ENCODE assay signal across 9 mouse cellular contexts in genomic region chr15:84891658-84892057, GRCm38 (mm10). TPM values are rescaled to one million over a fixed set of nuclear protein-coding genes. Genes with fewer than 3 reads are reported as not detected.
DNase-seq lines count a peak whose midpoint lies in the region; ATAC-seq and TF ChIP-seq lines count a peak whose summit lies in the region.
"Had no signal": no experiment of that assay in that cellular context is flagged by ENCODE, and none has a peak within 500 bp of the region (broad histone marks: within the 10 kb centered on the region; RNA-seq: fewer than 3 reads in every experiment).

No protein-coding gene starts in this region.

- TF ChIP-seq CTCF in midbrain, postnatal 0 days (IDR thresholded peaks at IDR 0.05) = peak; percentile 93

- peak overlapping the region; percentile 45; the same call in 1 of the 2 replicates for H3K27ac ChIP-seq in hindbrain, embryonic 10.5 days
- no peak overlapping the region for H3K27ac ChIP-seq in hindbrain, embryonic 12.5 days
- H3K27ac ChIP-seq in hindbrain, embryonic 16.5 days (ENCODE audit: low read depth, low read length) = no peak overlapping the region
- no peak overlapping the region for H3K27ac ChIP-seq in midbrain, postnatal 0 days (ENCODE audit: low read depth, low read length)
- H3K27ac ChIP-seq: embryonic facial prominence, embryonic 13.5 days had no signal

- H3K4me1 ChIP-seq in hindbrain, embryonic 10.5 days (replicated peaks) = peaks cover 15% of the 10 kb centered on the region
- 0 out of 2 replicates have a peak, but pooled peaks cover 3% of the 10 kb centered on the region for H3K4me1 ChIP-seq in hindbrain, embryonic 12.5 days
- no peaks in the 10 kb centered on the region for H3K4me1 ChIP-seq in hindbrain, embryonic 16.5 days (ENCODE audit: control insufficient read depth, insufficient read depth, low read depth, low read length)
- H3K4me1 ChIP-seq in midbrain, postnatal 0 days (ENCODE audit: insufficient read depth, low read length) = no peaks in the 10 kb centered on the region
- H3K4me1 ChIP-seq: embryonic facial prominence, embryonic 13.5 days had no signal

- peak; percentile 75 for DNase-seq in hindbrain, embryonic 10.5 days (ENCODE audit: low spot score)
- DNase-seq in brain, adult 2 months (ENCODE audit: low read depth, low spot score) = peak; percentile 88
- DNase-seq in left cerebral cortex, postnatal 14 days (ENCODE audit: low spot score in 2 of 2) = peak; percentile 74 to 80
- peak; percentile 87 for DNase-seq in midbrain, postnatal 0 days (ENCODE audit: low spot score)
- DNase-seq in spleen, postnatal 36 days (ENCODE audit: low spot score in 2 of 2) = peak; percentile 16 to 33

- H3K9ac ChIP-seq in hindbrain, embryonic 12.5 days = no peak overlapping the region
- no peak overlapping the region for H3K9ac ChIP-seq in hindbrain, embryonic 16.5 days (ENCODE audit: low read depth, low read length)
- no peak overlapping the region for H3K9ac ChIP-seq in midbrain, postnatal 0 days (replicated peaks; ENCODE audit: low read length, poor library complexity, severe bottlenecking)
- H3K9ac ChIP-seq: embryonic facial prominence, embryonic 13.5 days had no signal

- ATAC-seq in hindbrain, embryonic 12.5 days (ENCODE audit: low FRiP score) = no peak
- ATAC-seq in erythroid progenitor cell, adult 5-6 weeks (replicated peaks; ENCODE audit: low FRiP score, poor library complexity, severe bottlenecking) = peak; percentile 54; the same call in 1 of the 2 replicates
- ATAC-seq in hindbrain, embryonic 16.5 days = peak; percentile 72; the same call in 1 of the 2 replicates
- no peak for ATAC-seq in midbrain, postnatal 0 days (ENCODE audit: low FRiP score)

- H3K9me3 ChIP-seq in hindbrain, embryonic 10.5 days = peaks cover 6% of the 10 kb centered on the region; the same call in 1 of the 2 replicates
- H3K9me3 ChIP-seq in hindbrain, embryonic 12.5 days (replicated peaks) = no peaks in the 10 kb centered on the region
- no peaks in the 10 kb centered on the region for H3K9me3 ChIP-seq in hindbrain, embryonic 16.5 days (ENCODE audit: control insufficient read depth, low read length)
- H3K9me3 ChIP-seq in midbrain, postnatal 0 days (ENCODE audit: low read length) = no peaks in the 10 kb centered on the region

- H3K27me3 ChIP-seq in hindbrain, embryonic 10.5 days (ENCODE audit: insufficient read depth, poor library complexity, severe bottlenecking) = no peaks in the 10 kb centered on the region
- no peaks in the 10 kb centered on the region for H3K27me3 ChIP-seq in hindbrain, embryonic 12.5 days
- H3K27me3 ChIP-seq in hindbrain, embryonic 16.5 days (replicated peaks; ENCODE audit: control insufficient read depth, insufficient read depth, low read length) = no peaks in the 10 kb centered on the region
- no peaks in the 10 kb centered on the region for H3K27me3 ChIP-seq in midbrain, postnatal 0 days (ENCODE audit: insufficient read depth, low read length)
- H3K27me3 ChIP-seq: embryonic facial prominence, embryonic 13.5 days had no signal

- WGBS in hindbrain, embryonic 10.5 days = 5% methylated on average over 3 of the region's 3 CpGs
- 1% methylated on average over 3 of the region's 3 CpGs for WGBS in hindbrain, embryonic 12.5 days
- WGBS in hindbrain, embryonic 16.5 days = 3% methylated on average over 3 of the region's 3 CpGs
- WGBS in midbrain, postnatal 0 days = 0% methylated on average over 3 of the region's 3 CpGs

- no peak overlapping the region for H3K4me3 ChIP-seq in hindbrain, embryonic 10.5 days
- H3K4me3 ChIP-seq in hindbrain, embryonic 12.5 days = no peak overlapping the region
- H3K4me3 ChIP-seq in hindbrain, embryonic 16.5 days (ENCODE audit: low read length) = no peak overlapping the region
- no peak overlapping the region for H3K4me3 ChIP-seq in midbrain, postnatal 0 days (ENCODE audit: low read depth, low read length)
- H3K4me3 ChIP-seq: embryonic facial prominence, embryonic 13.5 days had no signal

- H3K36me3 ChIP-seq in hindbrain, embryonic 10.5 days = no peaks in the 10 kb centered on the region
- H3K36me3 ChIP-seq in hindbrain, embryonic 12.5 days = no peaks in the 10 kb centered on the region
- no peaks in the 10 kb centered on the region for H3K36me3 ChIP-seq in hindbrain, embryonic 16.5 days (ENCODE audit: control insufficient read depth, insufficient read depth, low read length)
- H3K36me3 ChIP-seq in midbrain, postnatal 0 days (ENCODE audit: insufficient read depth, low read length) = no peaks in the 10 kb centered on the region
- H3K36me3 ChIP-seq: embryonic facial prominence, embryonic 13.5 days had no signal

- intact Hi-C loops in left cerebral cortex, postnatal 14 days (cut with DNase I) = loop anchor here (5.0 to 10.0 kb wide), 2 partner anchors 89 to 137 kb away; no protein-coding TSS in a partner anchor

- no peak overlapping the region for H3K4me2 ChIP-seq in hindbrain, embryonic 12.5 days (replicated peaks)
- H3K4me2 ChIP-seq in hindbrain, embryonic 16.5 days (ENCODE audit: low read length) = no peak overlapping the region
- no peak overlapping the region for H3K4me2 ChIP-seq in midbrain, postnatal 0 days (ENCODE audit: low read depth, low read length, poor library complexity, severe bottlenecking)
- H3K4me2 ChIP-seq: embryonic facial prominence, embryonic 13.5 days had no signal

RNA-seq across cellular contexts. Expression of gene Gm29666, which starts 28.2 kb away (rescaled TPM):
- 0.90 and 1.2 TPM in 2 replicates for polyA plus RNA-seq in hindbrain, embryonic 10.5 days (2016; fragmentation: Nextera tagmentation; extraction: Ambion mirVana)
- polyA plus RNA-seq in hindbrain, embryonic 12.5 days (2016; fragmentation: Nextera tagmentation; extraction: Ambion mirVana) = 0.77 and 0.88 TPM in 2 replicates
- 0.72 and 0.84 TPM in 2 replicates for total RNA-seq in erythroid progenitor cell, adult 5-6 weeks (2015; ENCODE audit: low replicate concordance)
- 0.90 and 1.1 TPM in 2 replicates for total RNA-seq in erythroid progenitor cell, adult 5-6 weeks (2017; ENCODE audit: low replicate concordance)
- 0.98 and 1.00 TPM in 2 replicates for polyA plus RNA-seq in hindbrain, embryonic 16.5 days (2015; fragmentation: Nextera tagmentation; extraction: Ambion mirVana)
- total RNA-seq in left cerebral cortex, postnatal 14 days (2021) = 1 to 10 TPM in 1 of 2 experiments, under 1 TPM in 1; 0.94 to 1.1 TPM
- total RNA-seq in midbrain, postnatal 0 days (2014; rRNA removed) = 0.66 and 1.4 TPM in 2 replicates
- polyA plus RNA-seq in midbrain, postnatal 0 days (2015; fragmentation: Nextera tagmentation; extraction: Ambion mirVana) = 0.56 and 0.67 TPM in 2 replicates

RNA-seq across cellular contexts. Expression of gene Nup50, which starts 31.6 kb away (rescaled TPM):
- 62.0 and 69.7 TPM in 2 replicates for polyA plus RNA-seq in hindbrain, embryonic 10.5 days (2016; fragmentation: Nextera tagmentation; extraction: Ambion mirVana)
- 56.4 and 58.0 TPM in 2 replicates for polyA plus RNA-seq in hindbrain, embryonic 12.5 days (2016; fragmentation: Nextera tagmentation; extraction: Ambion mirVana)
- 47.8 and 55.1 TPM in 2 replicates for total RNA-seq in erythroid progenitor cell, adult 5-6 weeks (2015; ENCODE audit: low replicate concordance)
- total RNA-seq in erythroid progenitor cell, adult 5-6 weeks (2017; ENCODE audit: low replicate concordance) = 71.5 and 99.2 TPM in 2 replicates
- polyA plus RNA-seq in hindbrain, embryonic 16.5 days (2015; fragmentation: Nextera tagmentation; extraction: Ambion mirVana) = 22.5 and 24.4 TPM in 2 replicates
- 10 to 100 TPM; 31.2 to 31.7 TPM for total RNA-seq in left cerebral cortex, postnatal 14 days (2021)
- 16.2 and 16.8 TPM in 2 replicates for total RNA-seq in midbrain, postnatal 0 days (2014; rRNA removed)
- polyA plus RNA-seq in midbrain, postnatal 0 days (2015; fragmentation: Nextera tagmentation; extraction: Ambion mirVana) = 17.8 and 20.7 TPM in 2 replicates

RNA-seq across cellular contexts. Expression of gene Phf21b, which starts 35.8 kb away (rescaled TPM):
- polyA plus RNA-seq in hindbrain, embryonic 10.5 days (2016; fragmentation: Nextera tagmentation; extraction: Ambion mirVana) = 10.7 and 30.8 TPM in 2 replicates
- polyA plus RNA-seq in hindbrain, embryonic 12.5 days (2016; fragmentation: Nextera tagmentation; extraction: Ambion mirVana) = 16.5 and 18.0 TPM in 2 replicates
- total RNA-seq in erythroid progenitor cell, adult 5-6 weeks (2015; ENCODE audit: low replicate concordance) = not detected in 2 replicates
- total RNA-seq in erythroid progenitor cell, adult 5-6 weeks (2017; ENCODE audit: low replicate concordance) = not detected in 2 replicates
- polyA plus RNA-seq in hindbrain, embryonic 16.5 days (2015; fragmentation: Nextera tagmentation; extraction: Ambion mirVana) = 2.5 and 3.5 TPM in 2 replicates
- total RNA-seq in left cerebral cortex, postnatal 14 days (2021) = 10 to 100 TPM; 15.3 to 16.1 TPM
- total RNA-seq in midbrain, postnatal 0 days (2014; rRNA removed) = 11.7 and 14.2 TPM in 2 replicates
- polyA plus RNA-seq in midbrain, postnatal 0 days (2015; fragmentation: Nextera tagmentation; extraction: Ambion mirVana) = 1.1 and 1.4 TPM in 2 replicates

Comparison
In these comparisons a context has a peak if more than half of its experiments do, and no peak if none do; other contexts are left out.
1. ATAC-seq: peak in erythroid progenitor cell, adult 5-6 weeks (single experiment) and hindbrain, embryonic 16.5 days (single experiment); none in hindbrain, embryonic 12.5 days (single experiment) and midbrain, postnatal 0 days (single experiment).
2. DNase-seq: peak in every context shown above with its lines; median percentile 88 in brain, adult 2 months; 87 in midbrain, postnatal 0 days; 77 in left cerebral cortex, postnatal 14 days; 75 in hindbrain, embryonic 10.5 days; 24 in spleen, postnatal 36 days.